Mouse (Mus musculus) liver, postnatal 0 days (tissue): ENCODE results near the gene Lmo1. TPM values are rescaled to one million over a fixed set of nuclear protein-coding genes. Genes with fewer than 3 reads are reported as not detected.
A peak's percentile ranks its signal among the peaks of the same experiment; 100 is the strongest.

Experiments
- ATAC-seq: fragments of 200-750 bp; cut with Nextera tagmentation; 2 replicates; pipeline ENCODE4 v1.8.0; 2017; ENCODE audit warnings: mild to moderate bottlenecking, moderate library complexity
- DNase-seq: peaks from one replicate; pipeline ENCODE4 v3.0.0-alpha.2; 2016
- H3K27ac ChIP-seq: fragments of 300-500 bp; sonication (generic); 2 replicates; pipeline ENCODE4 v1.5.1; 2014; ENCODE audit warnings: antibody characterized with exemption, moderate library complexity, mild to moderate bottlenecking, low read depth
- H3K27me3 ChIP-seq: fragments of 300-500 bp; sonication (generic); 2 replicates; pipeline ENCODE4 v1.6.1; 2014; ENCODE audit warnings: low read length, control low read depth, mixed read lengths; ENCODE audit not compliant: insufficient read depth
- H3K36me3 ChIP-seq: fragments of 300-500 bp; sonication (generic); replicated peaks from 2 replicates; pipeline ENCODE4 v1.6.1; 2014; ENCODE audit warnings: mild to moderate bottlenecking, control low read depth, low read length, moderate library complexity, mixed read lengths; ENCODE audit not compliant: insufficient read depth
- H3K4me1 ChIP-seq: fragments of 300-500 bp; sonication (generic); 2 replicates; pipeline ENCODE4 v1.6.1; 2014; ENCODE audit warnings: antibody characterized with exemption, mild to moderate bottlenecking, control low read depth; ENCODE audit not compliant: insufficient read depth
- H3K4me2 ChIP-seq: fragments of 300-500 bp; sonication (generic); 2 replicates; pipeline ENCODE4 v1.6.1; 2014; ENCODE audit warnings: low read depth, mild to moderate bottlenecking, low read length, moderate library complexity, mixed read lengths
- H3K4me3 ChIP-seq: fragments of 300-500 bp; sonication (generic); 2 replicates; pipeline ENCODE4 v1.5.1; 2014; ENCODE audit warnings: low read depth, low read length
- H3K9ac ChIP-seq: fragments of 300-500 bp; sonication (generic); replicated peaks from 2 replicates; pipeline ENCODE4 v1.6.1; 2014; ENCODE audit warnings: mild to moderate bottlenecking, moderate library complexity
- H3K9me3 ChIP-seq: fragments of 300-500 bp; sonication (generic); 2 replicates; pipeline ENCODE4 v1.6.1; 2016; ENCODE audit warnings: mild to moderate bottlenecking, control low read depth, low read length, mixed read lengths
- CTCF ChIP-seq: sonication (generic); IDR thresholded peaks from 2 replicates; pipeline ENCODE4 v1.5.1; 2016; ENCODE audit warnings: antibody characterized with exemption, low read depth
- EP300 ChIP-seq: IDR thresholded peaks from 2 replicates; pipeline ENCODE4 v1.6.1; 2016; ENCODE audit warnings: antibody characterized with exemption, low read depth, mild to moderate bottlenecking
- WGBS: fragments of 180-500 bp; shearing (Covaris S2); extraction: QIAGEN DNeasy Blood & Tissue Kit; methylation state at CpG from one replicate; pipeline ENCODE4 v1.1.7; 2014; ENCODE audit not compliant: insufficient replicate concordance; 5-methylcytosine and 5-hydroxymethylcytosine counted together
- polyA plus RNA-seq: library from polyadenylated mRNA; unstranded; fragments of >200 nt; fragmentation: Nextera tagmentation; extraction: Ambion mirVana; gene quantifications from 2 replicates; pipeline ENCODE4 v1.2.1, GENCODE M21; 2015

The Lmo1 gene
- polyA plus RNA-seq, 1 experiment from 2014 or later = 1.8 TPM

- 3% methylated on average over 66 of the region's 72 CpGs for WGBS
- no peaks in the 10 kb centered on the region for H3K4me1 ChIP-seq
- H3K36me3 ChIP-seq = no peaks in the 10 kb centered on the region
- TF ChIP-seq CTCF (no peak), EP300 (no peak)
- no peaks in the 10 kb centered on the region for H3K9me3 ChIP-seq
- no peak for DNase-seq
- H3K9ac ChIP-seq = no peak overlapping the region
- ATAC-seq = no peak
- H3K27me3 ChIP-seq = peaks cover 52% of the 10 kb centered on the region
- peak overlapping the region; percentile 29; the same call in 1 of the 2 replicates for H3K4me3 ChIP-seq
- H3K27ac ChIP-seq = no peak overlapping the region
- peak overlapping the region; percentile 64 for H3K4me2 ChIP-seq
Observed at GRCm38 (mm10) chr7:109169505-109170440, 5.2 kb downstream of the Lmo1 start.

DNA sequence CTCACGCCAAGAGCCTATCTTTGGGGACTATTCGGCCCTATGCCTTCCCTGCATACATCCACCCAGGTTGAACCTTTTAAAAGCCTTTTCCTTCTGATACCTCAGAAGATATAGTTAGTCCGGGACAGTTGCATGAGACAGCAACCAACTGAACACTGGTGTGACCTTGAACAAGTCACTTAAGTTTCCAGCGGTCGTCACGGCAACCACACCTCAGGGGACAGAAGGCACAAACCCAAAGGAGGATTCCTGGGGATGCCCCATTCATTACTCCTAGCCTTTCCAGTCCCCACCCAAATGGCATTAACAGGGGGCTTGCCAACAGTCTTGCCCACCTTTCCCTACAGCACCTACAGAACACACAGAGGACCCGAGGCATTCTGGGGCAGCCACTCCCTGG, 6.3 kb downstream of the Lmo1 start:
- Histone ChIP-seq H3K4me2 (no peak overlapping the region), H3K4me3 (no peak overlapping the region), H3K36me3 (no peaks in the 10 kb centered on the region), H3K9me3 (no peaks in the 10 kb centered on the region), H3K4me1 (no peaks in the 10 kb centered on the region), H3K27me3 (peaks cover 42% of the 10 kb centered on the region), H3K27ac (no peak overlapping the region), H3K9ac (no peak overlapping the region)
- TF ChIP-seq EP300 = no peak
- no peak for TF ChIP-seq CTCF
- 74% methylated on average over 7 of the region's 7 CpGs for WGBS
- no peak for ATAC-seq
- no peak for DNase-seq

DNA sequence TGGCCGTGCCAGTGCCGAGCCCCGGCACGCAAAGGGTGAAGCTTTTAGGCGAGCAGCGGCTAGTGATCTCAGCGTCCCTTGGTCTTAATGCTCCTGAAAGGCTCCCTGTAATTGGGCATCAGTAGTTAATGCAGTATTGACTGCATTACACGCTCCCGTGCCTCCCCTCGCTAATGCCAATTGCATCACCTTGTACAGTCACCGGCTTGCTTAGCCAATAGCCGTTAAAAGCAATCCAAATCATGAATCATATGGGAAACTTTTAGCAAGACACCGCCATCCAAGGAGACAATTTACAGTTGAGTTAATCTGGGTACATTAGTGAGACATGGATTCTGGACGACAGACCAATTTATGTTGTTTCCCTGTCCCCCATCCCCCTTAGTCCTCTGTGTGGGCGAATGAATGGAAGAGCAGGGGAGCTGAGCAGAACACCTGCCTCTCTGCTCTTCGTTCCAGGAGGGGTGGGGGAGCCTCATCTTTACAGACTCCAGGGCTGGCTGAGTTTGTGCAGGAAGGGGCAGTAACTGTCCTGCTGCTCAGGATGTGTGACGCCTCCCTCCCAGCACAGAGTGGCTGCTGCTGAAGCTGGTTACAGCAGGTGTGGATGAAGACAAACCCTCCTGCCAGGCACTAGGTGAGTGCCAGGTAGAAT, 8.9 kb downstream of the Lmo1 start:
- no peak for ATAC-seq
- H3K4me3 ChIP-seq = no peak overlapping the region
- no peak for DNase-seq
- peaks cover 29% of the 10 kb centered on the region for H3K27me3 ChIP-seq
- no peaks in the 10 kb centered on the region for H3K36me3 ChIP-seq
- H3K9ac ChIP-seq = no peak overlapping the region
- no peaks in the 10 kb centered on the region for H3K4me1 ChIP-seq
- no peak for TF ChIP-seq EP300
- no peak for TF ChIP-seq CTCF
- no peak overlapping the region for H3K4me2 ChIP-seq
- 83% methylated on average over 17 of the region's 17 CpGs for WGBS
- H3K27ac ChIP-seq = no peak overlapping the region
- H3K9me3 ChIP-seq = no peaks in the 10 kb centered on the region

- Histone ChIP-seq H3K27me3 (no peaks in the 10 kb centered on the region), H3K36me3 (no peaks in the 10 kb centered on the region)
- 69% methylated on average over 11 of the region's 11 CpGs for WGBS
Observed at GRCm38 (mm10) chr7:109154331-109154730, 20.7 kb downstream of the Lmo1 start.

GRCm38 (mm10) chr7:109153538-109153937, 21.5 kb downstream of the Lmo1 start:
- no peaks in the 10 kb centered on the region for H3K4me1 ChIP-seq
- no peaks in the 10 kb centered on the region for H3K27me3 ChIP-seq
- no peak for DNase-seq
- TF ChIP-seq CTCF (no peak), EP300 (no peak)
- H3K4me3 ChIP-seq = no peak overlapping the region
- H3K9ac ChIP-seq = no peak overlapping the region
- H3K9me3 ChIP-seq = no peaks in the 10 kb centered on the region
- H3K4me2 ChIP-seq = no peak overlapping the region
- no peaks in the 10 kb centered on the region for H3K36me3 ChIP-seq
- no peak for ATAC-seq
- H3K27ac ChIP-seq = no peak overlapping the region
- WGBS = 79% methylated on average over 5 of the region's 5 CpGs

More at GRCm38 (mm10) chr7:109154331-109154730, 20.7 kb downstream of the Lmo1 start:
- DNase-seq (no peak), ATAC-seq (no peak)
- H3K27ac ChIP-seq = no peak overlapping the region
- H3K4me1 ChIP-seq = no peaks in the 10 kb centered on the region
- H3K4me3 ChIP-seq = no peak overlapping the region
- TF ChIP-seq EP300 (no peak), CTCF (no peak)
- no peaks in the 10 kb centered on the region for H3K9me3 ChIP-seq
- no peak overlapping the region for H3K9ac ChIP-seq
- no peak overlapping the region for H3K4me2 ChIP-seq

- ATAC-seq (no peak), DNase-seq (no peak)
- H3K4me1 ChIP-seq = no peaks in the 10 kb centered on the region
- 59% methylated on average over 4 of the region's 4 CpGs for WGBS
- H3K4me3 ChIP-seq = no peak overlapping the region
- no peaks in the 10 kb centered on the region for H3K9me3 ChIP-seq
- no peaks in the 10 kb centered on the region for H3K27me3 ChIP-seq
- TF ChIP-seq CTCF = no peak
- TF ChIP-seq EP300 = no peak
- H3K9ac ChIP-seq = no peak overlapping the region
- no peaks in the 10 kb centered on the region for H3K36me3 ChIP-seq
- H3K4me2 ChIP-seq = no peak overlapping the region
- H3K27ac ChIP-seq = no peak overlapping the region
Observed at GRCm38 (mm10) chr7:109151088-109151487, 23.9 kb downstream of the Lmo1 start.
